Mouse (Mus musculus): ENCODE results near the gene Vil1. TPM values are rescaled to one million over a fixed set of nuclear protein-coding genes. Genes with fewer than 3 reads are reported as not detected.

The Vil1 gene
- polyA plus RNA-seq (2017; shearing (Covaris generic)): under 1 TPM; 0.22 to 0.38 TPM

GRCm38 (mm10) chr1:74408589-74409504, at the start of gene Vil1:
TSS of gene Vil1 (plus strand) at chr1:74409376.

GRCm38 (mm10) chr1:74361812-74362211, 47.4 kb upstream of the Vil1 start, which contains the start of gene Catip:
TSS of gene Catip (plus strand) at chr1:74362108.

DNA sequence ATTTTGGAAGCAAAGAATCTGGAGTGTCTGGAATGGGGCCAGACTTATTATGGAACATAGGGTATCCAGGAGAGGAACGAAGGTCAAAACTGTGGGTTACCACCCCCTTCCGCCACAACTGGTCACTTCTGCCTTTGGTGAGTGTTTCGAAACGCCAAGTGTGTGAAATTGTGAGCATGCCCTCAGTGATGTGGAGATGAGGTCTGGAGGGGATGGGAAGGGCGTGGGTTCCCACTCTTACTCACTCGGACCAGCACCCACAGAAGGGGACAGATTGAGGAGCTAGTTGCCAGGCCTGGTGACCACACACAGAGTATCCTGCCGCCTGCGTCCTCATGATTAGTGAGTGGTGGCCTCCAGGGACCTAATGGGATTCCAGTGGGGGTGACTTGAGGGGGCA, 34.2 kb upstream of the Vil1 start, which contains the start of gene Slc11a1:
TSS of gene Slc11a1 (plus strand) at position 216 of the 400 bp plus-strand sequence.

GRCm38 (mm10) chr1:74390924-74391748, 18.0 kb upstream of the Vil1 start, which contains the start of gene Ctdsp1:
TSS of gene Ctdsp1 (plus strand) at chr1:74391509.

Other genes with a start within 250 kb of the Vil1 start
- gene Cxcr1, start 214.7 kb upstream of the Vil1 start, polyA plus RNA-seq (2017; shearing (Covaris generic)): under 1 TPM in 1 of 2 experiments, not detected in 1; 0.22 TPM
- 1,000 to 10,000 TPM in 1 of 2 experiments, 100 to 1,000 TPM in 1; 961 to 1,093 TPM for gene Arpc2, start 173.3 kb upstream of the Vil1 start, polyA plus RNA-seq (2017; shearing (Covaris generic))
- 1 to 10 TPM in 1 of 2 experiments, not detected in 1; 3.0 TPM for gene Gpbar1, start 130.8 kb upstream of the Vil1 start, polyA plus RNA-seq (2017; shearing (Covaris generic))
- gene Aamp, start 124.6 kb upstream of the Vil1 start, polyA plus RNA-seq (2017; shearing (Covaris generic)): 100 to 1,000 TPM; 210 to 261 TPM
- 10 to 100 TPM; 76.6 to 76.9 TPM for gene Pnkd, start 124.4 kb upstream of the Vil1 start, polyA plus RNA-seq (2017; shearing (Covaris generic))
- 10 to 100 TPM; 23.9 to 31.8 TPM for gene Tmbim1, start 103.8 kb upstream of the Vil1 start, polyA plus RNA-seq (2017; shearing (Covaris generic))
- gene Catip, start 47.3 kb upstream of the Vil1 start, polyA plus RNA-seq (2017; shearing (Covaris generic)): not detected
- 1 to 10 TPM; 1.0 to 6.0 TPM for gene Slc11a1, start 34.2 kb upstream of the Vil1 start, polyA plus RNA-seq (2017; shearing (Covaris generic))
- 1 to 10 TPM; 4.8 to 6.9 TPM for gene Ctdsp1, start 17.9 kb upstream of the Vil1 start, polyA plus RNA-seq (2017; shearing (Covaris generic))
- 10 to 100 TPM; 26.8 to 34.2 TPM for gene Cnot9, start 96.7 kb downstream of the Vil1 start, polyA plus RNA-seq (2017; shearing (Covaris generic))
- 1 to 10 TPM; 1.1 to 2.2 TPM for gene Plcd4, start 133.5 kb downstream of the Vil1 start, polyA plus RNA-seq (2017; shearing (Covaris generic))
- 10 to 100 TPM; 12.9 to 13.4 TPM for gene Usp37, start 134.9 kb downstream of the Vil1 start, polyA plus RNA-seq (2017; shearing (Covaris generic))
- gene Zfp142, start 178.9 kb downstream of the Vil1 start, polyA plus RNA-seq (2017; shearing (Covaris generic)): 10 to 100 TPM; 17.6 to 24.1 TPM
- 10 to 100 TPM; 10.2 to 12.2 TPM for gene Bcs1l, start 178.9 kb downstream of the Vil1 start, polyA plus RNA-seq (2017; shearing (Covaris generic))
- 10 to 100 TPM; 28.7 to 30.4 TPM for gene Rnf25, start 192.0 kb downstream of the Vil1 start, polyA plus RNA-seq (2017; shearing (Covaris generic))
- 1 to 10 TPM in 1 of 2 experiments, under 1 TPM in 1; 0.18 to 1.0 TPM for gene Stk36, start 192.1 kb downstream of the Vil1 start, polyA plus RNA-seq (2017; shearing (Covaris generic))